In the genomic region with DNA sequence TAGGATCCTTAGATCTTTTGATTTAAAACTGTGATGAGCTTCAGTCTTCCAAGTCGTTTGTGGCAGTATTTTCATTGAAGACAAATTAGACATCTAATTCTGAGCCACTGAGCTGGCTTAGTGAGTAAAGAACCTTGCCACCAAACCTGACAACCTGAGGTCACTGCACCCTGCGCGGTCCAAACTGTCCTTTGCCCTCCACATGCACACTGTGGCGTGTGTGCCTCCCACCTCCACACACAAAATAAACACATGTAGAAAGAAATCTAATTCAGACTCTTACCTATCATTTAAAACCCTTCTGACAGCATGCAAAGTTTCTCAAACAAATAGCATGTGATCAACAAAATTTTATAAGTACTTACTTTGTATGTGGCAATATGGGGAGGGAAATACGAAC, we compare ENCODE assay signal across 23 mouse cellular contexts.
"Had no signal": no experiment of that assay in that cellular context is flagged by ENCODE, and none has a peak within 500 bp of the region (broad histone marks: within the 10 kb centered on the region; RNA-seq: fewer than 3 reads in every experiment).

No protein-coding gene starts in this region.

- H3K27me3 ChIP-seq: limb, embryonic 12.5 days; limb, embryonic 15.5 days had no signal

- H3K9ac ChIP-seq: limb, embryonic 12.5 days; limb, embryonic 15.5 days; liver, embryonic 15.5 days; lung, embryonic 14.5 days; midbrain, embryonic 13.5 days had no signal

- ATAC-seq: intestine, embryonic 16.5 days; lung, postnatal 0 days; midbrain, embryonic 13.5 days; midbrain, embryonic 16.5 days had no signal

- H3K9me3 ChIP-seq: limb, embryonic 12.5 days; limb, embryonic 15.5 days; liver, embryonic 15.5 days; midbrain, embryonic 10.5 days; midbrain, embryonic 13.5 days had no signal

- H3K27ac ChIP-seq: kidney, postnatal 0 days; left cerebral cortex, adult 2 months; limb, embryonic 12.5 days; limb, embryonic 15.5 days; liver, embryonic 15.5 days; midbrain, embryonic 10.5 days; midbrain, embryonic 13.5 days; stomach, postnatal 0 days had no signal

- H3K4me3 ChIP-seq: left cerebral cortex, adult 2 months; limb, embryonic 12.5 days; limb, embryonic 15.5 days; liver, embryonic 15.5 days; megakaryocyte, embryonic 14.5 days; midbrain, embryonic 10.5 days; midbrain, embryonic 13.5 days had no signal

- H3K4me1 ChIP-seq: megakaryocyte, embryonic 14.5 days had no signal

- DNase-seq: kidney, adult 18-20 months; layer of hippocampus, postnatal 36 days; left cerebral cortex, postnatal 4 days; lung, embryonic 14.5 days; lung, postnatal 36 days; right cerebral cortex, adult 18-20 months; right cerebral cortex, postnatal 14 days; right cerebral cortex, postnatal 4 days; thymus, adult 2 months; thymus, postnatal 14 days; thymus, postnatal 4 days had no signal

- H3K4me2 ChIP-seq: limb, embryonic 12.5 days; limb, embryonic 15.5 days; liver, embryonic 15.5 days; lung, embryonic 14.5 days; midbrain, embryonic 13.5 days had no signal
